Comparison of ENCODE assay signal across 34 mouse cellular contexts in the genomic region with DNA sequence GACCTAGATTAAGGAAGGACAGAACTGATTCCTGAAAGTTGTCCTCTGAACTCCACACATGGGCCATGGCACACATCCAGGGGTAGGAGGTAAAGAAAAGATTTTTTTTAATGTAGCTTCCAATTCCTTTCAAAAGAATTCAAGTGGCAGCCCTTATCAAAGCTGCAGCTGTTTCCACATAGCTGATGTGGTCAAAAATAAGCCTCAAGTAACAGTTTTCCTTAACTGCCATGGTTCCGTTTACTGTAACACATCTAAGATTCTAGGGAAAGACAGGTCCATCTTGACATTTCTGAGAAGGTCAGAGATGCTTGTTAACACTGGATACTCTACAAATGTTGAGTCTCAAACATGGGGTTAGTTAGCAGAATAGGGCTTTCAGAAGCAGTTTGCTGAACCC. TPM values are rescaled to one million over a fixed set of nuclear protein-coding genes. Genes with fewer than 3 reads are reported as not detected.
"Had no signal": no experiment of that assay in that cellular context is flagged by ENCODE, and none has a peak within 500 bp of the region (broad histone marks: within the 10 kb centered on the region; RNA-seq: fewer than 3 reads in every experiment).

No protein-coding gene starts in this region.

- H3K4me1 ChIP-seq: heart, embryonic 10.5 days; heart, embryonic 15.5 days; hindbrain, embryonic 10.5 days; hindbrain, embryonic 12.5 days; intestine, embryonic 15.5 days; limb, embryonic 13.5 days; limb, embryonic 15.5 days; liver, embryonic 12.5 days had no signal

- H3K27me3 ChIP-seq: heart, embryonic 13.5 days; heart, embryonic 15.5 days; hindbrain, embryonic 12.5 days; intestine, embryonic 15.5 days; limb, embryonic 13.5 days; limb, embryonic 15.5 days; liver, embryonic 12.5 days had no signal

- H3K4me2 ChIP-seq: heart, embryonic 13.5 days; heart, embryonic 15.5 days; hindbrain, embryonic 12.5 days; hindbrain, embryonic 14.5 days; intestine, embryonic 15.5 days; limb, embryonic 13.5 days; limb, embryonic 15.5 days; liver, embryonic 12.5 days had no signal

- H3K27ac ChIP-seq: gastrocnemius, adult 2 months; heart, embryonic 10.5 days; heart, embryonic 13.5 days; heart, embryonic 15.5 days; hindbrain, embryonic 10.5 days; hindbrain, embryonic 12.5 days; hindbrain, embryonic 14.5 days; intestine, embryonic 15.5 days; layer of hippocampus, adult 2 months; left cerebral cortex, adult 2 months; limb, embryonic 13.5 days; limb, embryonic 15.5 days; liver, embryonic 12.5 days; liver, embryonic 14.5 days had no signal

- H3K9ac ChIP-seq: heart, embryonic 13.5 days; heart, embryonic 15.5 days; hindbrain, embryonic 12.5 days; hindbrain, embryonic 14.5 days; intestine, embryonic 15.5 days; limb, embryonic 13.5 days; limb, embryonic 15.5 days; liver, embryonic 12.5 days; liver, embryonic 14.5 days had no signal

- ATAC-seq: hindbrain, embryonic 16.5 days; inflammation-experienced regulatory T-cells, adult 6 months; intestine, embryonic 15.5 days; intestine, postnatal 0 days; liver, embryonic 12.5 days had no signal

- H3K9me3 ChIP-seq: heart, embryonic 10.5 days; heart, embryonic 13.5 days; heart, embryonic 15.5 days; hindbrain, embryonic 10.5 days; hindbrain, embryonic 12.5 days; intestine, embryonic 15.5 days; limb, embryonic 13.5 days; limb, embryonic 15.5 days; liver, embryonic 12.5 days had no signal

- H3K4me3 ChIP-seq: gastrocnemius, adult 2 months; heart, embryonic 10.5 days; heart, embryonic 13.5 days; heart, embryonic 15.5 days; hindbrain, embryonic 10.5 days; hindbrain, embryonic 12.5 days; intestine, embryonic 15.5 days; layer of hippocampus, adult 2 months; left cerebral cortex, adult 2 months; limb, embryonic 13.5 days; limb, embryonic 15.5 days; liver, embryonic 12.5 days had no signal

- H3K36me3 ChIP-seq: heart, embryonic 10.5 days; heart, embryonic 13.5 days; heart, embryonic 15.5 days; hindbrain, embryonic 10.5 days; hindbrain, embryonic 12.5 days; intestine, embryonic 15.5 days; limb, embryonic 13.5 days; limb, embryonic 15.5 days; liver, embryonic 12.5 days had no signal

- DNase-seq: gastrocnemius, adult 2 months; gastrocnemius, postnatal 10 days; gastrocnemius, postnatal 25 days; heart, adult 18-20 months; heart, postnatal 14 days; heart, postnatal 36 days; kidney, adult 18-20 months; kidney, adult 8-10 months; kidney, postnatal 10 days; kidney, postnatal 25 days; kidney, postnatal 4 days; left cerebral cortex, postnatal 4 days had no signal

RNA-seq across cellular contexts. Expression of gene Arx, which starts 34.9 kb away (rescaled TPM):
- total RNA-seq: granulocyte monocyte progenitor cell, adult 5-6 weeks; heart, adult 18-20 months; heart, adult 8-10 months; heart, postnatal 14 days; heart, postnatal 36 days; liver, adult 2 months had no signal
- polyA plus RNA-seq: heart, embryonic 13.5 days; heart, embryonic 15.5 days; heart, postnatal 0 days; inflammation-experienced regulatory T-cells, adult 6 months; kidney, embryonic 14.5 days; liver, adult 2 months; liver, embryonic 16.5 days had no signal
